Mouse (Mus musculus) heart, adult 2 months (tissue): ENCODE results near the gene Cnn2.

Experiments
- CTCF ChIP-seq: fragments of 200-600 bp; IDR thresholded peaks from 2 replicates; pipeline ENCODE4 v1.8.1; 2022; ENCODE audit warnings: antibody characterized with exemption, mild to moderate bottlenecking, moderate library complexity
- EP300 ChIP-seq: fragments of 200-500 bp; IDR thresholded peaks from 2 replicates; pipeline ENCODE4 v1.6.1; 2011; ENCODE audit warnings: low read depth, low read length, control low read depth; ENCODE audit not compliant: insufficient read depth

- TF ChIP-seq EP300 (no peak), CTCF (no peak)
Observed at GRCm38 (mm10) chr10:79994397-79995115, 6.2 kb downstream of the Cnn2 start.
